Mouse (Mus musculus): Measurements from ENCODE around the gene Coq8a. TPM values are rescaled to one million over a fixed set of nuclear protein-coding genes. Genes with fewer than 3 reads are reported as not detected.

Coq8a gene
- not detected in 2 replicates for polyA plus RNA-seq (2012; ENCODE audit: insufficient read depth, insufficient read length, low replicate concordance, missing spikeins)

- TF ChIP-seq CTCF (IDR thresholded peaks at IDR 0.05; ENCODE audit: insufficient read depth, low read depth, low read length), result no peak
- TF ChIP-seq POLR2A (IDR thresholded peaks at IDR 0.05; ENCODE audit: insufficient read depth, low read depth, low read length), result no peak
- WGBS, result 74% methylated on average over 4 of the region's 4 CpGs
- no peak within 1 kb of the TSS for H3K27ac ChIP-seq (ENCODE audit: insufficient read depth, low read depth, low read length)
- peaks cover 15% of the 10 kb centered on the region; the same call in 1 of the 2 replicates for H3K4me1 ChIP-seq (ENCODE audit: control insufficient read depth, insufficient read depth, low read length)
- no peak within 1 kb of the TSS for H3K4me3 ChIP-seq (ENCODE audit: insufficient read depth, low read depth, low read length)
These were observed at the start of gene Coq8a for GRCm38 (mm10) chr1:180198959-180199714. TSS of gene Coq8a (minus strand) at chr1:180199602.

- Histone ChIP-seq H3K4me3 (ENCODE audit: insufficient read depth, low read depth, low read length) (no peak overlapping the region), H3K27ac (ENCODE audit: insufficient read depth, low read depth, low read length) (no peak overlapping the region), H3K4me1 (ENCODE audit: control insufficient read depth, insufficient read depth, low read length) (peaks cover 8% of the 10 kb centered on the region)
- 93% methylated on average over 7 of the region's 7 CpGs for WGBS
- TF ChIP-seq POLR2A (IDR thresholded peaks at IDR 0.05; ENCODE audit: insufficient read depth, low read depth, low read length) (no peak), CTCF (IDR thresholded peaks at IDR 0.05; ENCODE audit: insufficient read depth, low read depth, low read length) (no peak)
These were observed 49.3 kb upstream of the Coq8a start for GRCm38 (mm10) chr1:180248593-180249146.

DNA sequence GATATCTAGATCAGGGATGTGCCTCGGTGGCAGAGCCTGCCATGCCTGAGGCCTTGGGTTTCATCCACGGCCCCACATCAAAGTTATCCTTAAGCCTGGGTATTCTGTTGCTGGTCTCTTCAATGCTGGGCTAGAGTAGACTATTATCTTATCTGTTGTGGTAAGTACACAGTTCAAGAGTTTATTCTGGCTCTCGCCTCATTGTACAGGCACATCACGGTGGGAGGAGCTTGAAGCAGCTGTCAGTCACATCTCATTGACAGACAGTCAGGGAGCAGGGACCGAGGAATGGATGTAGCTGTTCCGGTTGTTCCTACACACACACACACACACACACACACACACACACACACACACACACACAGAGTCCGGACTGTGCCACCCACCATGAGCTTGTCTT is 48.5 kb upstream of the Coq8a start:
- peaks cover 8% of the 10 kb centered on the region for H3K4me1 ChIP-seq (ENCODE audit: control insufficient read depth, insufficient read depth, low read length)
- no peak overlapping the region for H3K27ac ChIP-seq (ENCODE audit: insufficient read depth, low read depth, low read length)
- 94% methylated on average over 7 of the region's 7 CpGs for WGBS
- TF ChIP-seq CTCF (IDR thresholded peaks at IDR 0.05; ENCODE audit: insufficient read depth, low read depth, low read length) (no peak), POLR2A (IDR thresholded peaks at IDR 0.05; ENCODE audit: insufficient read depth, low read depth, low read length) (no peak)
- H3K4me3 ChIP-seq (ENCODE audit: insufficient read depth, low read depth, low read length), result no peak overlapping the region

GRCm38 (mm10) chr1:180245741-180246507 is 46.5 kb upstream of the Coq8a start:
- 94% methylated on average over 13 of the region's 13 CpGs for WGBS

GRCm38 (mm10) chr1:180231729-180232128 is 32.3 kb upstream of the Coq8a start:
- no peak for TF ChIP-seq CTCF (IDR thresholded peaks at IDR 0.05; ENCODE audit: insufficient read depth, low read depth, low read length)
- TF ChIP-seq POLR2A (IDR thresholded peaks at IDR 0.05; ENCODE audit: insufficient read depth, low read depth, low read length), result no peak
- H3K4me1 ChIP-seq (ENCODE audit: control insufficient read depth, insufficient read depth, low read length), result no peaks in the 10 kb centered on the region
- 80% methylated on average over 3 of the region's 3 CpGs for WGBS
- no peak overlapping the region for H3K4me3 ChIP-seq (ENCODE audit: insufficient read depth, low read depth, low read length)
- no peak overlapping the region for H3K27ac ChIP-seq (ENCODE audit: insufficient read depth, low read depth, low read length)

More at GRCm38 (mm10) chr1:180245741-180246507, 46.5 kb upstream of the Coq8a start:
- TF ChIP-seq POLR2A (IDR thresholded peaks at IDR 0.05; ENCODE audit: insufficient read depth, low read depth, low read length) (no peak), CTCF (IDR thresholded peaks at IDR 0.05; ENCODE audit: insufficient read depth, low read depth, low read length) (no peak)
- Histone ChIP-seq H3K27ac (ENCODE audit: insufficient read depth, low read depth, low read length) (no peak overlapping the region), H3K4me1 (ENCODE audit: control insufficient read depth, insufficient read depth, low read length) (peaks cover 8% of the 10 kb centered on the region), H3K4me3 (ENCODE audit: insufficient read depth, low read depth, low read length) (no peak overlapping the region)

- WGBS, result 41% methylated on average over 2 of the region's 2 CpGs
- Histone ChIP-seq H3K27ac (ENCODE audit: insufficient read depth, low read depth, low read length) (no peak overlapping the region), H3K4me1 (ENCODE audit: control insufficient read depth, insufficient read depth, low read length) (peaks cover 5% of the 10 kb centered on the region), H3K4me3 (ENCODE audit: insufficient read depth, low read depth, low read length) (no peak overlapping the region)
- TF ChIP-seq POLR2A (IDR thresholded peaks at IDR 0.05; ENCODE audit: insufficient read depth, low read depth, low read length), result no peak
- peak; percentile 50; the same call in 1 of the 2 replicates for TF ChIP-seq CTCF (IDR thresholded peaks at IDR 0.05; ENCODE audit: insufficient read depth, low read depth, low read length)
These were observed 31.2 kb upstream of the Coq8a start for GRCm38 (mm10) chr1:180230580-180230979.

- H3K4me3 ChIP-seq (ENCODE audit: insufficient read depth, low read depth, low read length), result no peak overlapping the region
- no peak overlapping the region for H3K27ac ChIP-seq (ENCODE audit: insufficient read depth, low read depth, low read length)
- TF ChIP-seq POLR2A (IDR thresholded peaks at IDR 0.05; ENCODE audit: insufficient read depth, low read depth, low read length), result no peak
- TF ChIP-seq CTCF (IDR thresholded peaks at IDR 0.05; ENCODE audit: insufficient read depth, low read depth, low read length), result no peak
- 85% methylated on average over 7 of the region's 7 CpGs for WGBS
- peaks cover 5% of the 10 kb centered on the region for H3K4me1 ChIP-seq (ENCODE audit: control insufficient read depth, insufficient read depth, low read length)
These were observed 30.5 kb upstream of the Coq8a start for GRCm38 (mm10) chr1:180229906-180230305.

GRCm38 (mm10) chr1:180228854-180229253 is 29.5 kb upstream of the Coq8a start:
- no peak overlapping the region for H3K27ac ChIP-seq (ENCODE audit: insufficient read depth, low read depth, low read length)
- 92% methylated on average over 12 of the region's 12 CpGs for WGBS
- H3K4me3 ChIP-seq (ENCODE audit: insufficient read depth, low read depth, low read length), result no peak overlapping the region
- TF ChIP-seq CTCF (IDR thresholded peaks at IDR 0.05; ENCODE audit: insufficient read depth, low read depth, low read length) (no peak), POLR2A (IDR thresholded peaks at IDR 0.05; ENCODE audit: insufficient read depth, low read depth, low read length) (no peak)
- H3K4me1 ChIP-seq (ENCODE audit: control insufficient read depth, insufficient read depth, low read length), result peaks cover 5% of the 10 kb centered on the region
